Mouse (Mus musculus): ENCODE measurements around the gene Urod.

Urod gene

GRCm38 (mm10) chr4:116993672-116994621 lies at the start of gene Urod:
Urod (minus strand) TSS chr4:116994413.
- in situ Hi-C loops (cut with MboI; ENCODE audit: unreplicated experiment in 2 of 2): loop anchor here (5.0 to 25.0 kb wide), 8 partner anchors 143 to 857 kb away; partner anchors contain the start of genes Ccdc163 (in 1 of the 2) and Mmachc (in 1 of the 2)

DNA sequence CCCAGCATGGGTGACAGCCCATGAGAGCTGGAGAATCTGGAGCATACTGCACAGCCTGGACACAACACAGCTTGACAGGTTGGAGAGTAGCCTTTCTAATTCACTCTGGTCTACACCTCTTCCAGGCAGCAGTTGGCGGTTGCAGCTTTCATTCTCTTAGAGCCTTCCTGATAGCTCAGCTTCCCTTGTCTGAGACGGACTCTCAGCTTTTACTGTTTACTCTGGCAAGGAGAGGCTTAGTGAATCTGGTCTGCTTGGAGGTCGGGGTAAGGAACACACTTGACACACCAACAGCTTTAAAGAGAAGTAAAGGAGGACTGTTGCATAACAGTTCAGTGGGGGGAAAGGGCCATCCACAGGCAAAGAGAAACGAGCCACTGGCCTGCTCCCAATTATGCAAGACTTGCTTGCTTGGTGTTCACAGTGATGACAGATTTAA lies 47.1 kb upstream of the Urod start:
- in situ Hi-C loops (cut with MboI; ENCODE audit: unreplicated experiment in 2 of 2): no loop called here

DNA sequence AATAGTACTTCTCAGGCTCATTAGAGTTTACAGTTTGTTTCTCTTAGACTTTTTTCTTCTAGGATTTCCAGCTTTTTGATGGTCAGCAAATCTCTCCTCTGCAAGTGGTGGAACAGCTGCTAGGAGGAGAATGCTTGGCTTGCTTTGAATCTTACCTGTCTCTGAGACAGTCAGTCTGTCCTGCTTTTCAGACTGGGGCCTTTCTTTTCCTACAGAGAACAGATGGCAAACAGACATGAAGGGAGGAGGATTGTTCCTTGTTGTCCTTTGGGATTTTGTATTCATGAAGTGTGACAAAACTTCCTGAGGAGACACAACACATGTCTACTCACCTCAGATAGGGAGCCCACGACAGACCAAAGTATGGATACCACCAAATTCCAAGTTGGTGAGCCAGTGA lies 46.6 kb upstream of the Urod start:
- in situ Hi-C loops (cut with MboI; ENCODE audit: unreplicated experiment in 2 of 2): no loop called here

DNA sequence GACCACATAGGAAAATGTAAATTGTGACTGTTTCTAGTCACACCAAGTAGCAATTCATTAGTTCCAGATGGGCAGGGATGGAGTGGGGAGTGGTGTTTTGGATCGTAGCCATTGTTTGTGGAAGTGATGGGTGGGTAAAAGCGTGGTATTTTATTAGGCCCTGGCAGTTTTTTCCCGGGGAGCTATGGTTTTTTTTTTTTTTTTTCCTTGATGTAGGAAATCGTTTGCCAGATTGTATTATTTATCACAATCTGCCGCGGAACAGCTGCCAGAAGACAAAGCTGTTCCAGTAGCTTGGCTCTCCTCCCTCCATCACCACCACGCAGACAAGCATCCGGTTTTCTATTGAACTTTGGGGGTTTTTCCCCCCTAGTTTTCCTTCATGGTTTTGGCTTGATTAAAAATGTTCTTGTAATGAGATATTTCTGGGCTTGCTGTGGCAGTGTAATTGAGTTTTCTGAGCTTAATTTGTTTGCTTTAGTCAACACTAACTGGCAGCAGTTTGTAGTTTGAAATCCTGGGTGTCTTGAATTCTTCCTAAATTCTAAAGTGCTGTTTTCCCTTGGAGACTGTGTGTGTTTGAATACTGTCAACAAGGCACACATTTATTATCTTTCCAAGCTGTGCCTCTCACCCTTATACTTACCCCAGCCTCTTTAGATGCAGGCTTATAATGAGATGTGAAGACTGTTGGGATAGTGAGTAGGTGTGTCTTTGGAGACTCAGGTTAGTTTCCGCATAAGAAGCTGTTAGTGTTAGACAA lies 45.9 kb upstream of the Urod start:
- in situ Hi-C loops (cut with MboI; ENCODE audit: unreplicated experiment in 2 of 2): no loop called here

GRCm38 (mm10) chr4:117031105-117031504 lies 36.9 kb upstream of the Urod start:
- in situ Hi-C loops (cut with MboI; ENCODE audit: unreplicated experiment in 2 of 2): no loop called here

GRCm38 (mm10) chr4:117023469-117023868 lies 29.3 kb upstream of the Urod start:
- in situ Hi-C loops (cut with MboI; ENCODE audit: unreplicated experiment in 2 of 2): no loop called here

- in situ Hi-C loops (cut with MboI; ENCODE audit: unreplicated experiment in 2 of 2): no loop called here
These were observed 25.3 kb upstream of the Urod start, which contains the start of gene Eif2b3 for GRCm38 (mm10) chr4:117019206-117020134. Eif2b3 (plus strand) TSS chr4:117019402.

- in situ Hi-C loops (cut with MboI; ENCODE audit: unreplicated experiment in 2 of 2): no loop called here
These were observed 24.1 kb upstream of the Urod start for GRCm38 (mm10) chr4:117018327-117018726.

- in situ Hi-C loops (cut with MboI; ENCODE audit: unreplicated experiment in 2 of 2): no loop called here
These were observed 23.5 kb upstream of the Urod start for GRCm38 (mm10) chr4:117017738-117018137.

- in situ Hi-C loops (cut with MboI; ENCODE audit: unreplicated experiment in 2 of 2): no loop called here
These were observed 20.7 kb upstream of the Urod start for GRCm38 (mm10) chr4:117014901-117015415.

GRCm38 (mm10) chr4:117013596-117013995 lies 19.4 kb upstream of the Urod start:
- in situ Hi-C loops (cut with MboI; ENCODE audit: unreplicated experiment in 2 of 2): no loop called here

GRCm38 (mm10) chr4:117010231-117010630 lies 16.0 kb upstream of the Urod start:
- in situ Hi-C loops (cut with MboI; ENCODE audit: unreplicated experiment in 2 of 2): no loop called here

DNA sequence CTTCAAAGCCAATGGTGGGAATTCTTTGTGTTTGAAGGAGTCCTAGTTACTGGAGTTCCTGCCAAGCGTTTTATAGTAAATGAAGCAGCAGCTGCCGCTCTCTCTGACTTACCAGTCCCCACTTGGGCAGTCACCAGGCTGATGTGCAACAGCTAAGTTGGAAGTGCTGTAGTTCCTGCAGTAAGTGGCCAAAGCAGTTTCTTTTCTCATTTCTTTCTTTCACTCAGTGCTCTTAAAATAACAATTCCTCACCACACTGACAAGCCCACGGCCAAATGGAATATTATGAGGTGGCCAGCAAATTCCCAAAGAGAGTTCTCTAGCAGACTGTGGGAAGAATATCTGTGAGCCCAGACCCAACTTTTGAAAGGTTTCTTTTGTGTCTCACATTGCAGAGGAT lies 12.8 kb upstream of the Urod start:
- in situ Hi-C loops (cut with MboI; ENCODE audit: unreplicated experiment in 2 of 2): no loop called here

- in situ Hi-C loops (cut with MboI; ENCODE audit: unreplicated experiment in 2 of 2): no loop called here
These were observed 11.6 kb upstream of the Urod start for GRCm38 (mm10) chr4:117005611-117006400.

GRCm38 (mm10) chr4:117004649-117005048 lies 10.4 kb upstream of the Urod start:
- in situ Hi-C loops (cut with MboI; ENCODE audit: unreplicated experiment in 2 of 2): no loop called here

DNA sequence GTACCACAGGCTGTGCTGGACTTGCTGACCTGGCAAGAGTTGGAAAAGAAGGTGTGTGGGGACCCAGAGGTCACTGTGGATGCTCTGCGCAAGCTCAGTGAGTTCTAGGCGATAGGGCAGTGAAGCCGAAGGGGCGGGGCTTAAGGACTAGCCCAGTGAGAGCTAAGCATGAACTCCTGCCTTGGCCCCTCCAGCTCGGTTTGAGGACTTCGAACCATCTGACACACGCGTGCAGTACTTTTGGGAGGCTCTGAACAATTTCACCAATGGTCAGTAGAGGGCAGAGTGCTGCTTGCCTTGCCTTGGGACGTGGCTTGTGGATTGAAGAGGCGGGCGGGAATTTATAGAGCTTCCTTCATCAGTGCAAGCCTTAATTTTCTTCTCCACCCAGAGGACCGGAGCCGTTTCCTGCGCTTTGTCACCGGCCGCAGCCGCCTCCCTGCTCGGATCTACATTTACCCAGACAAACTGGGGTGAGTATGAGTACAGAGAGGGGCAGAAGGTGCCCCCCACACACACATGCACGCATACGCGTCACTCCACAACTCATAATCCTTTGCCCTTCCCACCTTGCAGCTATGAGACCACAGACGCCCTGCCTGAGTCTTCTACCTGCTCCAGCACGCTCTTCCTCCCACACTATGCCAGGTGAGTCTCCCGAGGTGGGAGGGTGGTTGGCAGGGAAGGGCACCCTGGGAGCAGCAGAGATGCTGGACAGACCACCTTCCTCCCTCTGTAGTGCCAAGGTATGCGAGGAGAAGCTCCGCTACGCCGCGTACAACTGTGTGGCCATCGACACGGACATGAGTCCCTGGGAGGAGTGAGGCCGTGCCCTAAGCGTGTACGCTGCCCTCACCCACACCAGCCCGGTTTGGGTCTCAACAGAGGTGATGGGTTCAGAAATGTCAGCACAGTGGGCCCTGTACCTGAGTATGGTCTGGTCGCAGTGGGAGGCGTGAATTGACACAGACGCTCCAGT lies 8.6 kb upstream of the Urod start:
- in situ Hi-C loops (cut with MboI; ENCODE audit: unreplicated experiment in 2 of 2): no loop called here

GRCm38 (mm10) chr4:117001957-117002356 lies 7.7 kb upstream of the Urod start:
- in situ Hi-C loops (cut with MboI; ENCODE audit: unreplicated experiment in 2 of 2): no loop called here
